ENCODE assay signal across 15 mouse cellular contexts in the genomic region with DNA sequence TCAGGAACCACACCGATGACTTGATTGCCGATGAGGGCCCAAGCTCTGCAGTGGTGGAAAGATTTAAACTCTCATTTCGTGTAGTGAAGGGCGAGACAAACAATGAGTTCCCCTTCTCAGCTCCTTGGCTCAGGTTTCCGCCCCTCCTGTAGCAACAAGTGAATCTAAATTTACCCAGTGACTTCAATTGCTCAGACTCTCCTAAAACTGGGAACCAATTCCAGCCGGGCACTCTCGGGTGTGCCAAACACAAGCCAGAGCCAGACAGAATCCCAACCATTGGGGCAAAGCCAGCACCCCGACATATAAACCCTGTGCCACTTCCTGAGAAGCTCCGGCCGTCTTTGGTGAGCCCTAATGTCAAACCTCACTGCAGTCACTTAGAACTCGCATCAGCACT. TPM values are rescaled to one million over a fixed set of nuclear protein-coding genes. Genes with fewer than 3 reads are reported as not detected.
A peak's percentile ranks its signal among the peaks of the same experiment; 100 is the strongest.
DNase-seq lines count a peak whose midpoint lies in the region; ATAC-seq lines count a peak whose summit lies in the region.
"Had no signal": no experiment of that assay in that cellular context is flagged by ENCODE, and none has a peak within 500 bp of the region (broad histone marks: within the 10 kb centered on the region; RNA-seq: fewer than 3 reads in every experiment).

TSS of gene Sgcg (minus strand) at position 139 of the 400 bp plus-strand sequence.

- no peak within 1 kb of the TSS for H3K9ac ChIP-seq in heart, embryonic 11.5 days (ENCODE audit: low read depth, low read length)
- no peak within 1 kb of the TSS for H3K9ac ChIP-seq in embryonic facial prominence, embryonic 14.5 days (ENCODE audit: low read depth, low read length)
- H3K9ac ChIP-seq: hindbrain, embryonic 14.5 days; lung, embryonic 14.5 days had no signal

- no peak within 1 kb of the TSS for H3K4me2 ChIP-seq in heart, embryonic 11.5 days
- H3K4me2 ChIP-seq in embryonic facial prominence, embryonic 14.5 days (ENCODE audit: low read depth, low read length) = peak within 1 kb of the TSS; percentile 3; the same call in 1 of the 2 replicates
- H3K4me2 ChIP-seq: hindbrain, embryonic 14.5 days; lung, embryonic 14.5 days had no signal

- H3K4me3 ChIP-seq in heart, embryonic 11.5 days (ENCODE audit: low read depth, low read length) = no peak within 1 kb of the TSS
- no peak within 1 kb of the TSS for H3K4me3 ChIP-seq in embryonic facial prominence, embryonic 14.5 days (ENCODE audit: low read depth, low read length)
- no peak within 1 kb of the TSS for H3K4me3 ChIP-seq in limb, embryonic 10.5 days

- no peaks in the 10 kb centered on the region for H3K9me3 ChIP-seq in heart, embryonic 11.5 days (replicated peaks; ENCODE audit: control insufficient read depth, low read length)
- no peaks in the 10 kb centered on the region for H3K9me3 ChIP-seq in embryonic facial prominence, embryonic 14.5 days (ENCODE audit: control insufficient read depth, low read length)
- no peaks in the 10 kb centered on the region for H3K9me3 ChIP-seq in limb, embryonic 10.5 days (replicated peaks)

- H3K27me3 ChIP-seq in heart, embryonic 11.5 days (ENCODE audit: control insufficient read depth, insufficient read depth, low read length) = no peaks in the 10 kb centered on the region
- no peaks in the 10 kb centered on the region for H3K27me3 ChIP-seq in embryonic facial prominence, embryonic 14.5 days (replicated peaks; ENCODE audit: control insufficient read depth, insufficient read depth, low read length)
- H3K27me3 ChIP-seq in limb, embryonic 10.5 days (ENCODE audit: low read depth, poor library complexity, severe bottlenecking) = no peaks in the 10 kb centered on the region

- no peak within 1 kb of the TSS for H3K27ac ChIP-seq in heart, embryonic 11.5 days (ENCODE audit: low read depth, low read length)
- H3K27ac ChIP-seq in embryonic facial prominence, embryonic 14.5 days (replicated peaks; ENCODE audit: low read depth, low read length) = peak within 1 kb of the TSS; percentile 10; the same call in 1 of the 2 replicates
- peak within 1 kb of the TSS; percentile 61 for H3K27ac ChIP-seq in limb, embryonic 10.5 days
- H3K27ac ChIP-seq: hindbrain, embryonic 14.5 days had no signal

- WGBS in heart, embryonic 11.5 days (ENCODE audit: insufficient replicate concordance) = 52% methylated on average over 11 of the region's 11 CpGs
- 28% methylated on average over 11 of the region's 11 CpGs for whole genome bisulfite sequencing in embryonic facial prominence, embryonic 14.5 days
- WGBS in limb, embryonic 10.5 days = 59% methylated on average over 11 of the region's 11 CpGs

- peak; percentile 96 for DNase-seq in heart, adult 11 months
- peak; percentile 61 for DNase-seq in embryonic facial prominence, embryonic 14.5 days (ENCODE audit: low spot score)
- DNase-seq in heart, adult 8-10 months (ENCODE audit: low spot score) = peak; percentile 61
- DNase-seq in limb, embryonic 10.5 days (ENCODE audit: low spot score) = no peak
- DNase-seq in thymus, postnatal 4 days = no peak
- DNase-seq in left cerebral cortex, postnatal 14 days (ENCODE audit: low spot score in 2 of 2) = no peak
- no peak for DNase-seq in left cerebral cortex, adult 8-10 months (ENCODE audit: low spot score in 2 of 2)
- DNase-seq: B cell, adult 2 months; cerebellum, adult 11 months; kidney, postnatal 25 days had no signal

- no peaks in the 10 kb centered on the region for H3K36me3 ChIP-seq in heart, embryonic 11.5 days (ENCODE audit: control insufficient read depth, insufficient read depth, low read length)
- H3K36me3 ChIP-seq in embryonic facial prominence, embryonic 14.5 days (ENCODE audit: control insufficient read depth, insufficient read depth, low read length) = no peaks in the 10 kb centered on the region
- no peaks in the 10 kb centered on the region for H3K36me3 ChIP-seq in limb, embryonic 10.5 days

- no peak for ATAC-seq in heart, embryonic 11.5 days (replicated peaks; ENCODE audit: insufficient number of reproducible peaks, low FRiP score, low TSS enrichment)
- no peak for ATAC-seq in embryonic facial prominence, embryonic 14.5 days (ENCODE audit: low read depth)
- ATAC-seq: forebrain, embryonic 16.5 days had no signal

- intact Hi-C loops in left cerebral cortex, postnatal 14 days (cut with DNase I) = no loop called here

- no peaks in the 10 kb centered on the region for H3K4me1 ChIP-seq in heart, embryonic 11.5 days (ENCODE audit: control insufficient read depth, insufficient read depth, low read length)
- H3K4me1 ChIP-seq in embryonic facial prominence, embryonic 14.5 days (ENCODE audit: control insufficient read depth, insufficient read depth, low read length) = 0 out of 2 replicates have a peak, but pooled peaks cover 4% of the 10 kb centered on the region
- peaks cover 13% of the 10 kb centered on the region; the same call in 1 of the 2 replicates for H3K4me1 ChIP-seq in limb, embryonic 10.5 days

RNA-seq across cellular contexts. Expression of gene Sgcg, which starts in this region (rescaled TPM):
- polyA plus RNA-seq in heart, embryonic 11.5 days (2014; fragmentation: Nextera tagmentation; extraction: Ambion mirVana) = 2.6 and 2.9 TPM in 2 replicates
- polyA plus RNA-seq in embryonic facial prominence, embryonic 14.5 days (2014; fragmentation: Nextera tagmentation; extraction: Ambion mirVana) = 22.1 and 33.9 TPM in 2 replicates
- total RNA-seq in heart, adult 8-10 months (2022) = 100 to 1,000 TPM; 202 to 221 (median 214) TPM
- 0.18 and 0.43 TPM in 2 replicates for polyA plus RNA-seq in limb, embryonic 10.5 days (2016; fragmentation: Nextera tagmentation; extraction: Ambion mirVana)
- total RNA-seq in left cerebral cortex, postnatal 14 days (2021) = not detected
- total RNA-seq in left cerebral cortex, adult 8-10 months (2022) = under 1 TPM in 3 of 4 experiments, not detected in 1; 0.11 to 0.33 (median 0.21) TPM
- total RNA-seq: MEL had no signal

Comparison
In these comparisons a context has a peak if more than half of its experiments do, and no peak if none do; other contexts are left out.
1. RNA of gene Sgcg (total RNA-seq): 202 to 221 TPM in heart, adult 8-10 months; 0.11 to 0.33 TPM in left cerebral cortex, adult 8-10 months and not detected in left cerebral cortex, postnatal 14 days; every median in the first group is over 100 times any median in the second.
2. DNase-seq: peak in heart, adult 11 months (single experiment), embryonic facial prominence, embryonic 14.5 days (single experiment) and heart, adult 8-10 months (single experiment); none in limb, embryonic 10.5 days (single experiment), thymus, postnatal 4 days (single experiment), left cerebral cortex, postnatal 14 days (0 of 2) and left cerebral cortex, adult 8-10 months (0 of 2).